Comparison of ENCODE assay signal across 10 mouse cellular contexts in genomic region chr6:125476090-125476489, GRCm38 (mm10). TPM values are rescaled to one million over a fixed set of nuclear protein-coding genes. Genes with fewer than 3 reads are reported as not detected.
DNase-seq lines count a peak whose midpoint lies in the region; ATAC-seq lines count a peak whose summit lies in the region.
"Had no signal": no experiment of that assay in that cellular context is flagged by ENCODE, and none has a peak within 500 bp of the region (broad histone marks: within the 10 kb centered on the region; RNA-seq: fewer than 3 reads in every experiment).

No protein-coding gene starts in this region.

- peaks cover 24% of the 10 kb centered on the region for H3K4me1 ChIP-seq in embryonic facial prominence, embryonic 12.5 days
- peaks cover 40% of the 10 kb centered on the region for H3K4me1 ChIP-seq in embryonic facial prominence, embryonic 10.5 days
- peaks cover 66% of the 10 kb centered on the region for H3K4me1 ChIP-seq in limb, embryonic 13.5 days
- H3K4me1 ChIP-seq in limb, embryonic 10.5 days: peaks cover 35% of the 10 kb centered on the region
- H3K4me1 ChIP-seq in stomach, embryonic 14.5 days (ENCODE audit: control insufficient read depth, insufficient read depth, low read length): peaks cover 21% of the 10 kb centered on the region

- H3K4me2 ChIP-seq in embryonic facial prominence, embryonic 12.5 days (replicated peaks): no peak overlapping the region
- H3K4me2 ChIP-seq in limb, embryonic 13.5 days (replicated peaks): no peak overlapping the region
- no peak overlapping the region for H3K4me2 ChIP-seq in stomach, embryonic 14.5 days (replicated peaks; ENCODE audit: low read depth, low read length)

- H3K9ac ChIP-seq in embryonic facial prominence, embryonic 12.5 days: no peak overlapping the region
- H3K9ac ChIP-seq in limb, embryonic 13.5 days: no peak overlapping the region
- no peak overlapping the region for H3K9ac ChIP-seq in stomach, embryonic 14.5 days (replicated peaks; ENCODE audit: low read depth, low read length)
- H3K9ac ChIP-seq: liver, embryonic 14.5 days had no signal

- H3K27me3 ChIP-seq in embryonic facial prominence, embryonic 12.5 days: no peaks in the 10 kb centered on the region
- H3K27me3 ChIP-seq in embryonic facial prominence, embryonic 10.5 days (replicated peaks; ENCODE audit: low read depth, poor library complexity, severe bottlenecking): 0 out of 2 replicates have a peak, but pooled peaks cover under 1% of the 10 kb centered on the region
- no peaks in the 10 kb centered on the region for H3K27me3 ChIP-seq in limb, embryonic 13.5 days
- no peaks in the 10 kb centered on the region for H3K27me3 ChIP-seq in limb, embryonic 10.5 days (ENCODE audit: low read depth, poor library complexity, severe bottlenecking)
- no peaks in the 10 kb centered on the region for H3K27me3 ChIP-seq in stomach, embryonic 14.5 days (ENCODE audit: control insufficient read depth, insufficient read depth, low read length)

- 51% methylated on average over 8 of the region's 8 CpGs for WGBS in embryonic facial prominence, embryonic 12.5 days
- 51% methylated on average over 8 of the region's 8 CpGs for WGBS in embryonic facial prominence, embryonic 10.5 days
- 41% methylated on average over 8 of the region's 8 CpGs for WGBS in limb, embryonic 13.5 days
- WGBS in limb, embryonic 10.5 days: 54% methylated on average over 8 of the region's 8 CpGs
- WGBS in stomach, embryonic 14.5 days: 33% methylated on average over 8 of the region's 8 CpGs

- no peaks in the 10 kb centered on the region for H3K9me3 ChIP-seq in embryonic facial prominence, embryonic 12.5 days
- no peaks in the 10 kb centered on the region for H3K9me3 ChIP-seq in embryonic facial prominence, embryonic 10.5 days
- H3K9me3 ChIP-seq in limb, embryonic 13.5 days: no peaks in the 10 kb centered on the region
- no peaks in the 10 kb centered on the region for H3K9me3 ChIP-seq in limb, embryonic 10.5 days (replicated peaks)
- H3K9me3 ChIP-seq in stomach, embryonic 14.5 days (ENCODE audit: control insufficient read depth, low read depth, low read length): no peaks in the 10 kb centered on the region

- ATAC-seq in embryonic facial prominence, embryonic 12.5 days (ENCODE audit: insufficient number of reproducible peaks, insufficient read depth, low FRiP score, low TSS enrichment): no peak
- ATAC-seq in limb, embryonic 13.5 days (ENCODE audit: low FRiP score, low read depth): no peak
- ATAC-seq in stomach, embryonic 14.5 days (ENCODE audit: insufficient number of reproducible peaks, insufficient read depth, low FRiP score, low read depth): no peak
- no peak for ATAC-seq in inflammation-experienced regulatory T-cells, adult 6 months

- H3K4me3 ChIP-seq in embryonic facial prominence, embryonic 12.5 days: no peak overlapping the region
- no peak overlapping the region for H3K4me3 ChIP-seq in embryonic facial prominence, embryonic 10.5 days
- H3K4me3 ChIP-seq in limb, embryonic 13.5 days: no peak overlapping the region
- H3K4me3 ChIP-seq in limb, embryonic 10.5 days: no peak overlapping the region
- no peak overlapping the region for H3K4me3 ChIP-seq in stomach, embryonic 14.5 days (ENCODE audit: low read depth, low read length)

- intact Hi-C loops in heart, postnatal 10 days (cut with DNase I): no loop called here

- H3K27ac ChIP-seq in embryonic facial prominence, embryonic 12.5 days: 0 out of 2 replicates have a peak overlapping the region, but pooled peaks have one; percentile 7
- no peak overlapping the region for H3K27ac ChIP-seq in embryonic facial prominence, embryonic 10.5 days (replicated peaks)
- H3K27ac ChIP-seq in limb, embryonic 13.5 days: peak overlapping the region; percentile 70
- no peak overlapping the region; the same call in 1 of the 2 replicates for H3K27ac ChIP-seq in limb, embryonic 10.5 days
- H3K27ac ChIP-seq in stomach, embryonic 14.5 days (ENCODE audit: low read length): peak overlapping the region; percentile 66
- H3K27ac ChIP-seq: liver, embryonic 14.5 days had no signal

- DNase-seq in embryonic facial prominence, embryonic 10.5 days (ENCODE audit: low spot score): no peak
- DNase-seq in limb, embryonic 10.5 days (ENCODE audit: low spot score): no peak
- peak; percentile 59 to 61 for DNase-seq in heart, postnatal 10 days
- no peak for DNase-seq in adipocyte (ENCODE audit: low spot score)
- DNase-seq: kidney, postnatal 36 days had no signal

- no peaks in the 10 kb centered on the region for H3K36me3 ChIP-seq in embryonic facial prominence, embryonic 12.5 days
- no peaks in the 10 kb centered on the region for H3K36me3 ChIP-seq in embryonic facial prominence, embryonic 10.5 days (replicated peaks)
- H3K36me3 ChIP-seq in limb, embryonic 13.5 days: peaks cover 12% of the 10 kb centered on the region
- H3K36me3 ChIP-seq in limb, embryonic 10.5 days: no peaks in the 10 kb centered on the region
- no peaks in the 10 kb centered on the region for H3K36me3 ChIP-seq in stomach, embryonic 14.5 days (ENCODE audit: control insufficient read depth, insufficient read depth, low read length)

RNA-seq across cellular contexts. Expression of gene Cd9, which starts 18.5 kb away (rescaled TPM):
- polyA plus RNA-seq in embryonic facial prominence, embryonic 12.5 days (2016; fragmentation: Nextera tagmentation; extraction: Ambion mirVana): 70.5 and 72.0 TPM in 2 replicates
- polyA plus RNA-seq in embryonic facial prominence, embryonic 10.5 days (2016; fragmentation: Nextera tagmentation; extraction: Ambion mirVana): 33.0 and 36.2 TPM in 2 replicates
- polyA plus RNA-seq in limb, embryonic 13.5 days (2015; fragmentation: Nextera tagmentation; extraction: Ambion mirVana): 157 and 174 TPM in 2 replicates
- polyA plus RNA-seq in limb, embryonic 10.5 days (2016; fragmentation: Nextera tagmentation; extraction: Ambion mirVana): 22.5 and 33.2 TPM in 2 replicates
- 10 to 100 TPM; 77.7 to 79.8 TPM for total RNA-seq in heart, postnatal 10 days (2021)
- polyA plus RNA-seq in stomach, embryonic 14.5 days (2014; fragmentation: Nextera tagmentation; extraction: Ambion mirVana): 286 and 302 TPM in 2 replicates
- polyA plus RNA-seq in inflammation-experienced regulatory T-cells, adult 6 months (2017; shearing (Covaris generic)): 100 to 1,000 TPM; 101 to 147 (median 147) TPM

Comparison
In these comparisons a context has a peak if more than half of its experiments do, and no peak if none do; other contexts are left out.
1. H3K27ac ChIP-seq: peak in embryonic facial prominence, embryonic 12.5 days (single experiment), limb, embryonic 13.5 days (single experiment) and stomach, embryonic 14.5 days (single experiment); none in embryonic facial prominence, embryonic 10.5 days (single experiment) and limb, embryonic 10.5 days (single experiment).
2. DNase-seq: peak in heart, postnatal 10 days (2 of 2); none in embryonic facial prominence, embryonic 10.5 days (single experiment), limb, embryonic 10.5 days (single experiment) and adipocyte (single experiment).